Mouse (Mus musculus): ENCODE measurements around the gene Mfap1b. TPM values are rescaled to one million over a fixed set of nuclear protein-coding genes. Genes with fewer than 3 reads are reported as not detected.

Mfap1b gene
- polyA plus RNA-seq, 1 experiment from 2014 or later: 66.1 TPM

DNA sequence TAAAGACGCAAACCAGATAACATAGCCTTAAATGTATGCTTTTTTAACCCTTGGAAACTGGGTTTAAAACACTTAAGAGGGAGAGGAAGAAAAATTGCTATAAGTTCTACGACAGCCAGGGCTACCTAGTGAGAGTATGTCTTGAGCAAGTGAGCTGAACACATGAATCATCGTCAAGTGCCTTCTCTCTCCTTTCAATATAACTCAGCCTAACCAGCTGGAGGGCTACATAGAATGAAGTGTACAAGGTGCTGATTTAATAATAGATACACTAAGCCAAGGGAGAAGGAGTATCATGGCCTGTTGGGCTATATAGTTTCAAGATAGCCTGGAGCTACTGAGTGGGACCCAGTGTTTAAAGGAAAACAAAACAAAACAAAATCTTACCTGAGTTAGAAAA, 55.4 kb downstream of the Mfap1b start:
- Histone ChIP-seq H3K27ac (no peak overlapping the region), H3K9ac (replicated peaks) (no peak overlapping the region), H3K27me3 (no peaks in the 10 kb centered on the region), H3K4me1 (replicated peaks) (peaks cover 21% of the 10 kb centered on the region), H3K36me3 (peaks cover 61% of the 10 kb centered on the region), H3K4me2 (no peak overlapping the region), H3K9me3 (no peaks in the 10 kb centered on the region), H3K4me3 (replicated peaks) (no peak overlapping the region)
- no peak for ATAC-seq (ENCODE audit: insufficient number of reproducible peaks, insufficient read depth, low FRiP score, low TSS enrichment, low read depth)
- WGBS: 94% methylated on average over 3 of the region's 3 CpGs

DNA sequence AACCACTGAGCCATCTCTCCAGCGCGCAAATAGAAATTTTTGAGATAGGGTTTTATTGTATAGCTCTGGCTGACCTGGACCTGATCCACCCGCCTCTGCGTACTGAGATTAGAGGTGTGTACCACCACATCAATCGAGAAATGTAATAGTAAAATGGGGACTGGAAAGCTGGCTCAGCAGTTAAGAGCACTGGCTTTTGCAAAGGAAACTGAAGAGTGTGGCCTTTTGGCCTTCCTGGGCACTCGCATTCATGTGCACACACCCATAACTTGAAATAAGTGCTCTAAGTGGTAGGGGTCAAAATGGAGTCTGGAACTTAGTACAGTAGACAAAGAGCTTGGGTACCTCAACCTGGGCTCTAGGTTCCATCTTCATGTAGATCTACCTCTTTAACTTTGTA, 57.5 kb downstream of the Mfap1b start:
- no peaks in the 10 kb centered on the region for H3K9me3 ChIP-seq
- no peak overlapping the region for H3K27ac ChIP-seq
- ATAC-seq (ENCODE audit: insufficient number of reproducible peaks, insufficient read depth, low FRiP score, low TSS enrichment, low read depth): no peak
- no peaks in the 10 kb centered on the region for H3K27me3 ChIP-seq
- H3K9ac ChIP-seq (replicated peaks): no peak overlapping the region
- H3K4me1 ChIP-seq (replicated peaks): peaks cover 24% of the 10 kb centered on the region
- whole genome bisulfite sequencing: 94% methylated on average over 6 of the region's 6 CpGs
- H3K36me3 ChIP-seq: peaks cover 41% of the 10 kb centered on the region
- peak overlapping the region; percentile 74 for H3K4me2 ChIP-seq
- H3K4me3 ChIP-seq (replicated peaks): 0 out of 2 replicates have a peak overlapping the region, but pooled peaks have one; percentile 3

DNA sequence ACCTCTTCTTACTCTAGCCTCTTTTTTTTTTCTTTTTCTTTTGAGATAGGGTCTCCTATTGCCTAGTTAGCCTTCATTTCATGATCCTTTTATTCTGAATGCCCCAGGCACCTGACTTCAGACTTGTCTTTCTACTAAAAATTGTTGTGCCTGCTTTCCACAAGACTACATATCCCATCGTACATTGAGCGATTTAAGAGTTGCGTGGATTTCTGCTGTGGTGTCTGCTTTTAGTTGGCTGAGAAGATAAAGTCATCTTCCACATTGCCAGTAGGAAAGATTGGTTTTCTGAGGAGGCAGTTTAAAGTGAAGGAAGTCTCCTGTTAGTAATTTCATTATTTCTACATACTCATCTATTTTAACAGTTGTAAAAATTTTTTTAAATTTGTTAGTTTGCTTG, 58.3 kb downstream of the Mfap1b start:
- Histone ChIP-seq H3K27me3 (no peaks in the 10 kb centered on the region), H3K4me3 (replicated peaks) (peak overlapping the region; percentile 92), H3K9me3 (no peaks in the 10 kb centered on the region), H3K4me1 (replicated peaks) (peaks cover 24% of the 10 kb centered on the region), H3K4me2 (peak overlapping the region; percentile 74), H3K36me3 (peaks cover 37% of the 10 kb centered on the region), H3K27ac (no peak overlapping the region), H3K9ac (replicated peaks) (peak overlapping the region; percentile 97)
- ATAC-seq (ENCODE audit: insufficient number of reproducible peaks, insufficient read depth, low FRiP score, low TSS enrichment, low read depth): no peak
- 90% methylated on average over 3 of the region's 3 CpGs for WGBS

DNA sequence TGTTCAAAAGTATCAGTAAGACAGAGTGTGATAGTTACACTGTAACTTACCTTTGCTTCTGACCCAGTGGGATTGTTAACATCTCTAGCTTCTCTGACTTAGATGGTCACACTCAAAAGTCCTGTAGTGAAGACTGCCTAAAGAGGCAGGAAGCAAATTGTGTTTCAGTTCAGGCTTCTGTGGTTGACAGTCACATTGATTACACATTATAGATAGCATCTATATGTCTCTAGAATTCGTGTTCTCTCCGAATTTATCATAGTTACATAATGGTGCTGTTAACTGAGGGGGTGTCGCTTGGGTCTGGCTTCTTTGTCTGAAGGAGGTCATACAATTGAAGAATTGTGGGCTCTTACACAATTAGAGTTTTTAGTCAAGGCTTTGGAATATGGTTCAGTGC, 58.8 kb downstream of the Mfap1b start:
- Histone ChIP-seq H3K4me3 (replicated peaks) (peak overlapping the region; percentile 92), H3K4me1 (replicated peaks) (peaks cover 24% of the 10 kb centered on the region), H3K9ac (replicated peaks) (peak overlapping the region; percentile 97), H3K27ac (no peak overlapping the region), H3K36me3 (peaks cover 34% of the 10 kb centered on the region), H3K27me3 (no peaks in the 10 kb centered on the region), H3K9me3 (no peaks in the 10 kb centered on the region), H3K4me2 (peak overlapping the region; percentile 74)
- WGBS: 75% methylated on average over 3 of the region's 3 CpGs
- no peak for ATAC-seq (ENCODE audit: insufficient number of reproducible peaks, insufficient read depth, low FRiP score, low TSS enrichment, low read depth)

DNA sequence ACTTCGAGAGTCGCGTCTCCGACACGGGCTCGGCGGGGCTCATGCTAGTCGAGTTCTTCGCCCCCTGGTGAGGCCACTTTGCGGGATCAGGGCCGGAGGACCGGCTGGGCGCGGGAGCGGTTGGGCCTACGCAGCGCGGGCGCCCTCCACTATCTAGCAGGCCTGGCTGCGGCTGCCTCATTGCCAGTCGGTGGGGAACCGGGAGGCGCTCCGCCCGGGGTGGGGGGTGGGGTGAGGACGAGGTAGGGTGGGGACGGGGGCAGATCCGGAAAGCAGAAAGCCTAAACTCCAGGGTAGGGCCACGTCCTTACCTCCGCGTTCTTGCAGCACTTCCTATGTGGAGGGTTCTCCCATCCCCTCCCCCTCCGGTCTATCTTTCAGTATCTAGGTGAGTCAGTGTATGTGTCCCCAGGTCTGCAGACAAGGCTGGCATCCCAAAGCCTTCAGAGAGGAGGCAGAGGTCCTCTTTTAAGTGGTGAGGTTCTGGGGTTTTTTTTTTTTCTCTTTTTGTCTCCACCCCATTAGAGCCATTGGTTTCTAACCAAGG, 59.7 kb downstream of the Mfap1b start:
- Histone ChIP-seq H3K27ac (peak overlapping the region; percentile 97), H3K9ac (replicated peaks) (peak overlapping the region; percentile 97), H3K4me2 (peak overlapping the region; percentile 74), H3K27me3 (no peaks in the 10 kb centered on the region), H3K36me3 (peaks cover 28% of the 10 kb centered on the region), H3K9me3 (no peaks in the 10 kb centered on the region), H3K4me3 (replicated peaks) (peak overlapping the region; percentile 92), H3K4me1 (replicated peaks) (peaks cover 24% of the 10 kb centered on the region)
- ATAC-seq (ENCODE audit: insufficient number of reproducible peaks, insufficient read depth, low FRiP score, low TSS enrichment, low read depth): peak; percentile 17
- under 1% methylated on average over 32 of the region's 32 CpGs for WGBS

DNA sequence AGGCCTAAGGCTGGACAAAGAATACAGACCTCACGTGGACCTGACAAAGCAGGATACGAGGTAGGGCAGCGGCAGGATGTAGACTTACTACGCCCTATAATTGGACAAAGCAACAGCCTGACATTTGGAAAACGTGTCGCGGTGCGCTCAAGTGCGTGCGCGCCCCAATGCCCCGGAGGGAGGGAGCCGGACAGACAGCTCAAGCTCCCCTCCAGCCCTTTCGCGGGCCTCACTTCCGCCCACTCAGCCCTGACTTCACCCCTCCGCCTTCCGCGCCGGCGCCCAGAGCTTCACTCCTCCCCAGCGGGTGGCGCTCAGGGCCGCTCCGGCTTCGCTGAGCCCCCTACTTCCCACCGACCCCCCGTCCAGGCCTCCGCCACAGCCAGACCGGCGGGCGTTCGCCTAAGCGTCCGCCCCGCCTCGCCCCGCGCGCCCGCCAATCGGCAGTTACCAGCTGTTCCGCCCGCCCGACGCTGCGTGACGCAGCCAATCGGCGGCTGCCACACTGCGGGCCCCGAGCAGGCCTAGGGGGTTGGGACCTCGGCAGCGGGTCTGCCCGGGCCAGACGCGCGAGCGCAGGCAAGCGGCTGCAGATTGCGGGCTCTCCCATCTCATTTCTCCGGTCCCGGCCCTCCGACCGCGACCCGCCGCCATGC, 60.4 kb downstream of the Mfap1b start, which contains the start of the genes Pdia3 and Catsper2:
Gene Pdia3 (plus strand): TSS at position 389 of the 656 bp plus-strand sequence.
Gene Catsper2 (minus strand): TSS at position 406 of the 656 bp plus-strand sequence.
- H3K4me3 ChIP-seq (replicated peaks): peak within 1 kb of the TSS; percentile 92
- peaks cover 24% of the 10 kb centered on the region for H3K4me1 ChIP-seq (replicated peaks)
- peak; percentile 99 for ATAC-seq (ENCODE audit: insufficient number of reproducible peaks, insufficient read depth, low FRiP score, low TSS enrichment, low read depth)
- WGBS: under 1% methylated on average over 68 of the region's 68 CpGs
- peaks cover 22% of the 10 kb centered on the region for H3K36me3 ChIP-seq
- peak within 1 kb of the TSS; percentile 97 for H3K27ac ChIP-seq
- peak within 1 kb of the TSS; percentile 97 for H3K9ac ChIP-seq (replicated peaks)
- no peaks in the 10 kb centered on the region for H3K9me3 ChIP-seq
- H3K27me3 ChIP-seq: no peaks in the 10 kb centered on the region
- peak within 1 kb of the TSS; percentile 74 for H3K4me2 ChIP-seq

DNA sequence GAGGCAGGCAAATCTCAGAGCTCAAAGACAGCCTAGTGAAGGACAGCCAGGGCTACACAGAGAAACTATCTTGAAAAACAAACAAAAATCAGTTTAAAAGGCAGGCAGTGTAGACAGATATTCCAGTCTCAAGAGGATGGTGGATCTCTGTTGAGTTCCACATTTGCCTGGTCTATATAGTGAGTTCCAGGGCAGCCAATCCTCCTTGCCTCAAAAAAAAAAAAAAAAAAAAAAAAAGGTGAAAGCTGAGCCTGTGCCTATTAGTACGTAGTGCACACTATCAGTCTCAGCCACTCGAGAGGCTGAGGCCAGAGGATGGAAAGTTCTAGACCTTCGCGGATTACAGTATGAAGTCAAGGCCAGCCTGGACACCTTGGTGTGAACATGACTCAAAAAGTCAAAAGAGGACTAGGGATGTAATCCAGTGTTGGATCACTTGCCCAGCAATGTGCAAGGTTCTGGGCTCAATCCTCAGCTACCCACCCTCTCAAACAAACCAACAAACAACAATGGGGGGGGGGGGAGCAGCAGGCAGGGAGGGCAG, 61.0 kb downstream of the Mfap1b start:
- peak; percentile 1 for ATAC-seq (ENCODE audit: insufficient number of reproducible peaks, insufficient read depth, low FRiP score, low TSS enrichment, low read depth)
- Histone ChIP-seq H3K9ac (replicated peaks) (peak overlapping the region; percentile 97), H3K4me2 (peak overlapping the region; percentile 65), H3K27ac (peak overlapping the region; percentile 97), H3K36me3 (peaks cover 16% of the 10 kb centered on the region), H3K27me3 (no peaks in the 10 kb centered on the region), H3K9me3 (0 out of 2 replicates have a peak, but pooled peaks cover 4% of the 10 kb centered on the region), H3K4me1 (replicated peaks) (peaks cover 24% of the 10 kb centered on the region), H3K4me3 (replicated peaks) (peak overlapping the region; percentile 92)
- WGBS: 12% methylated on average over 4 of the region's 4 CpGs

Small RNAs within 50 kb of the gene (microRNA-seq; reads per million reads assigned to microRNA genes)
- not detected for gene Gm22953

Other genes with a start within 250 kb of the Mfap1b start
- gene Trp53bp1, start 202.7 kb downstream of the Mfap1b start, polyA plus RNA-seq (2016; fragmentation: Nextera tagmentation; extraction: Ambion mirVana): 132 and 136 TPM in 2 replicates
- 2.5 and 3.0 TPM in 2 replicates for gene Map1a, start 184.5 kb downstream of the Mfap1b start, polyA plus RNA-seq (2016; fragmentation: Nextera tagmentation; extraction: Ambion mirVana)
- gene Ppip5k1, start 118.7 kb downstream of the Mfap1b start, polyA plus RNA-seq (2016; fragmentation: Nextera tagmentation; extraction: Ambion mirVana): 7.6 and 9.9 TPM in 2 replicates
- 1.6 and 2.1 TPM in 2 replicates for gene Ckmt1, start 116.4 kb downstream of the Mfap1b start, polyA plus RNA-seq (2016; fragmentation: Nextera tagmentation; extraction: Ambion mirVana)
- not detected in 2 replicates for gene Strc, start 86.9 kb downstream of the Mfap1b start, polyA plus RNA-seq (2016; fragmentation: Nextera tagmentation; extraction: Ambion mirVana)
- 620 and 666 TPM in 2 replicates for gene Pdia3, start 60.3 kb downstream of the Mfap1b start, polyA plus RNA-seq (2016; fragmentation: Nextera tagmentation; extraction: Ambion mirVana)
- gene Catsper2, start 60.3 kb downstream of the Mfap1b start, polyA plus RNA-seq (2016; fragmentation: Nextera tagmentation; extraction: Ambion mirVana): 3.5 and 4.1 TPM in 2 replicates
- gene Ell3, start 29.8 kb downstream of the Mfap1b start, polyA plus RNA-seq (2016; fragmentation: Nextera tagmentation; extraction: Ambion mirVana): 10.8 and 13.5 TPM in 2 replicates
- 521 and 544 TPM in 2 replicates for gene Serf2, start 24.9 kb downstream of the Mfap1b start, polyA plus RNA-seq (2016; fragmentation: Nextera tagmentation; extraction: Ambion mirVana)
- 150 and 153 TPM in 2 replicates for gene Hypk, start 20.8 kb downstream of the Mfap1b start, polyA plus RNA-seq (2016; fragmentation: Nextera tagmentation; extraction: Ambion mirVana)
- 0.14 TPM in 1 of 2 replicates, not detected in the other for gene Serinc4, start 17.3 kb downstream of the Mfap1b start, polyA plus RNA-seq (2016; fragmentation: Nextera tagmentation; extraction: Ambion mirVana)
- gene Mfap1a, start 32.6 kb upstream of the Mfap1b start, polyA plus RNA-seq (2016; fragmentation: Nextera tagmentation; extraction: Ambion mirVana): 32.5 and 33.8 TPM in 2 replicates
- gene Wdr76, start 32.7 kb upstream of the Mfap1b start, polyA plus RNA-seq (2016; fragmentation: Nextera tagmentation; extraction: Ambion mirVana): 8.9 and 9.2 TPM in 2 replicates

Data from limb, embryonic 12.5 days (tissue).